30 mouse cellular contexts compared by ENCODE assay signal in genomic region chr6:136947716-136948115, GRCm38 (mm10). TPM values are rescaled to one million over a fixed set of nuclear protein-coding genes. Genes with fewer than 3 reads are reported as not detected.
DNase-seq lines count a peak whose midpoint lies in the region; ATAC-seq and TF ChIP-seq lines count a peak whose summit lies in the region.
"Had no signal": no experiment of that assay in that cellular context is flagged by ENCODE, and none has a peak within 500 bp of the region (broad histone marks: within the 10 kb centered on the region; RNA-seq: fewer than 3 reads in every experiment).

No protein-coding gene starts in this region.

- no peaks in the 10 kb centered on the region for H3K36me3 ChIP-seq in limb, embryonic 11.5 days (ENCODE audit: control insufficient read depth, insufficient read depth, low read length)
- H3K36me3 ChIP-seq in limb, embryonic 10.5 days, result no peaks in the 10 kb centered on the region
- H3K36me3 ChIP-seq in limb, embryonic 14.5 days (ENCODE audit: control insufficient read depth, insufficient read depth, low read length), result no peaks in the 10 kb centered on the region
- H3K36me3 ChIP-seq: hindbrain, embryonic 10.5 days; hindbrain, embryonic 15.5 days; kidney, embryonic 15.5 days; liver, embryonic 13.5 days; midbrain, embryonic 13.5 days had no signal

- in situ Hi-C loops in Patski (cut with MboI; ENCODE audit: low pct_unique_long_range_greater_than_20kb), result no loop called here

- H3K4me3 ChIP-seq in limb, embryonic 11.5 days (ENCODE audit: low read depth, low read length), result no peak overlapping the region
- H3K4me3 ChIP-seq in limb, embryonic 10.5 days, result no peak overlapping the region
- H3K4me3 ChIP-seq in embryonic fibroblast, embryonic 13.5 days (ENCODE audit: insufficient read depth, low read length), result no peak overlapping the region
- no peak overlapping the region for H3K4me3 ChIP-seq in limb, embryonic 14.5 days (replicated peaks; ENCODE audit: low read length)
- H3K4me3 ChIP-seq: hindbrain, embryonic 10.5 days; hindbrain, embryonic 15.5 days; kidney, embryonic 15.5 days; liver, embryonic 13.5 days; megakaryocyte, embryonic 14.5 days; midbrain, embryonic 13.5 days had no signal

- H3K27ac ChIP-seq in limb, embryonic 11.5 days (replicated peaks; ENCODE audit: low read depth, low read length), result no peak overlapping the region
- no peak overlapping the region for H3K27ac ChIP-seq in limb, embryonic 10.5 days
- H3K27ac ChIP-seq in embryonic fibroblast, embryonic 13.5 days (ENCODE audit: insufficient read depth, low read length), result peak overlapping the region; percentile 95
- peak overlapping the region; percentile 43; the same call in 1 of the 2 replicates for H3K27ac ChIP-seq in limb, embryonic 14.5 days (replicated peaks; ENCODE audit: low read depth, low read length)
- H3K27ac ChIP-seq: hindbrain, embryonic 10.5 days; hindbrain, embryonic 15.5 days; kidney, embryonic 15.5 days; liver, embryonic 13.5 days; midbrain, embryonic 13.5 days had no signal

- peak; percentile 22; the same call in 1 of the 2 replicates for ATAC-seq in limb, embryonic 11.5 days (ENCODE audit: insufficient number of reproducible peaks, low FRiP score, low TSS enrichment, low read depth)
- ATAC-seq in Patski, result peak; percentile 95
- 0 out of 2 replicates have a peak, but pooled peaks have one; percentile 41 for ATAC-seq in limb, embryonic 14.5 days (ENCODE audit: low FRiP score, low read depth)
- ATAC-seq: inflammation-experienced regulatory T-cells, adult 6 months; midbrain, embryonic 13.5 days had no signal

- no peak for DNase-seq in limb, embryonic 11.5 days (ENCODE audit: low spot score)
- no peak for DNase-seq in limb, embryonic 10.5 days (ENCODE audit: low spot score)
- peak; percentile 71 for DNase-seq in Patski (ENCODE audit: low read depth, low spot score)
- peak; percentile 64 for DNase-seq in limb, embryonic 14.5 days (ENCODE audit: low spot score)
- DNase-seq in spleen, adult 18-20 months, result no peak
- DNase-seq in retina, postnatal 1 day, result no peak
- DNase-seq: adrenal gland, adult 2 months; cerebellum, adult 8-10 months; cerebellum, postnatal 25 days; heart, postnatal 14 days; kidney, adult 11 months; kidney, postnatal 36 days; left cerebral cortex, postnatal 4 days; liver, embryonic 13.5 days; lung, adult 18-20 months; lung, postnatal 4 days; right cerebral cortex, postnatal 14 days; thymus, postnatal 4 days had no signal

- no peak for TF ChIP-seq POLR2A in embryonic fibroblast, embryonic 13.5 days (IDR thresholded peaks at IDR 0.05; ENCODE audit: low read depth, low read length)
- TF ChIP-seq POLR2A in limb, embryonic 14.5 days (IDR thresholded peaks at IDR 0.05; ENCODE audit: borderline replicate concordance, extremely low read depth, insufficient read depth, insufficient read length), result no peak

- no peaks in the 10 kb centered on the region for H3K9me3 ChIP-seq in limb, embryonic 11.5 days (ENCODE audit: control insufficient read depth, low read length)
- H3K9me3 ChIP-seq in limb, embryonic 10.5 days (replicated peaks), result no peaks in the 10 kb centered on the region
- no peaks in the 10 kb centered on the region for H3K9me3 ChIP-seq in limb, embryonic 14.5 days (ENCODE audit: control insufficient read depth, low read length)
- H3K9me3 ChIP-seq: hindbrain, embryonic 10.5 days; hindbrain, embryonic 15.5 days; kidney, embryonic 15.5 days; liver, embryonic 13.5 days; megakaryocyte, embryonic 14.5 days; midbrain, embryonic 13.5 days had no signal

- TF ChIP-seq CTCF in Patski (IDR thresholded peaks at IDR 0.05), result no peak
- no peak for TF ChIP-seq CTCF in embryonic fibroblast, embryonic 13.5 days (IDR thresholded peaks at IDR 0.05; ENCODE audit: borderline replicate concordance, insufficient read depth, low read length)

- no peak overlapping the region for H3K9ac ChIP-seq in limb, embryonic 11.5 days (ENCODE audit: low read length)
- H3K9ac ChIP-seq in limb, embryonic 14.5 days (ENCODE audit: low read depth, low read length, severe bottlenecking), result no peak overlapping the region
- H3K9ac ChIP-seq: hindbrain, embryonic 15.5 days; kidney, embryonic 15.5 days; liver, embryonic 13.5 days; midbrain, embryonic 13.5 days had no signal

- POLR2A ChIA-PET in Patski (lab: Charles Lee), result interaction anchor here (0.8 kb wide), 1 partner anchor 12 kb away, joined by 3 read pairs; no protein-coding TSS in a partner anchor

- H3K4me1 ChIP-seq in limb, embryonic 11.5 days (ENCODE audit: control insufficient read depth, insufficient read depth, low read length), result no peaks in the 10 kb centered on the region
- peaks cover 12% of the 10 kb centered on the region for H3K4me1 ChIP-seq in limb, embryonic 10.5 days
- peaks cover 2% of the 10 kb centered on the region; the same call in 1 of the 2 replicates for H3K4me1 ChIP-seq in embryonic fibroblast, embryonic 13.5 days (ENCODE audit: control insufficient read depth, insufficient read depth, low read length)
- peaks cover 15% of the 10 kb centered on the region for H3K4me1 ChIP-seq in limb, embryonic 14.5 days (ENCODE audit: control insufficient read depth, insufficient read depth, low read length)
- H3K4me1 ChIP-seq: hindbrain, embryonic 15.5 days had no signal

- no peak overlapping the region for H3K4me2 ChIP-seq in limb, embryonic 11.5 days (ENCODE audit: low read depth, severe bottlenecking)
- H3K4me2 ChIP-seq in limb, embryonic 14.5 days (replicated peaks; ENCODE audit: low read depth, low read length, severe bottlenecking), result no peak overlapping the region
- H3K4me2 ChIP-seq: hindbrain, embryonic 15.5 days; kidney, embryonic 15.5 days; liver, embryonic 13.5 days; midbrain, embryonic 13.5 days had no signal

- no peaks in the 10 kb centered on the region for H3K27me3 ChIP-seq in limb, embryonic 11.5 days (ENCODE audit: control insufficient read depth, insufficient read depth, low read length)
- H3K27me3 ChIP-seq in limb, embryonic 10.5 days (ENCODE audit: low read depth, poor library complexity, severe bottlenecking), result no peaks in the 10 kb centered on the region
- H3K27me3 ChIP-seq in Patski, result no peaks in the 10 kb centered on the region
- H3K27me3 ChIP-seq in limb, embryonic 14.5 days (ENCODE audit: control insufficient read depth, insufficient read depth, low read length), result no peaks in the 10 kb centered on the region
- H3K27me3 ChIP-seq: CH12.LX; hindbrain, embryonic 15.5 days; kidney, embryonic 15.5 days; liver, embryonic 13.5 days; megakaryocyte, embryonic 14.5 days; midbrain, embryonic 13.5 days had no signal

- 48% methylated on average over 4 of the region's 4 CpGs for WGBS in limb, embryonic 11.5 days
- 75% methylated on average over 4 of the region's 4 CpGs for WGBS in limb, embryonic 10.5 days
- 16% methylated on average over 4 of the region's 4 CpGs for WGBS in limb, embryonic 14.5 days

- CTCF ChIA-PET in Patski (lab: Charles Lee), result interaction anchor here (0.8 to 1.8 kb wide), 2 partner anchors 11 to 16 kb away, joined by 4 to 6 read pairs; no protein-coding TSS in a partner anchor

RNA-seq across cellular contexts. Expression of gene Arhgdib, which starts 6.0 kb away (rescaled TPM):
- 42.4 and 44.8 TPM in 2 replicates for polyA plus RNA-seq in limb, embryonic 11.5 days (2014; fragmentation: Nextera tagmentation; extraction: Ambion mirVana)
- polyA plus RNA-seq in limb, embryonic 10.5 days (2016; fragmentation: Nextera tagmentation; extraction: Ambion mirVana), result 30.2 and 32.5 TPM in 2 replicates
- 11.6 TPM for polyA plus RNA-seq in Patski (2021)
- polyA plus RNA-seq in embryonic fibroblast, embryonic 13.5 days (2011; ENCODE audit: insufficient read length, low read depth, missing spikeins), result 221 and 426 TPM in 2 replicates
- 104 TPM in 2 replicates for polyA plus RNA-seq in limb, embryonic 14.5 days (2012; rRNA removed)
- 147 and 149 TPM in 2 replicates for polyA plus RNA-seq in limb, embryonic 14.5 days (2014; fragmentation: Nextera tagmentation; extraction: Ambion mirVana)

RNA-seq across cellular contexts. Expression of gene Pde6h, which starts 24.1 kb away (rescaled TPM):
- polyA plus RNA-seq in limb, embryonic 11.5 days (2014; fragmentation: Nextera tagmentation; extraction: Ambion mirVana), result not detected in 2 replicates
- polyA plus RNA-seq in limb, embryonic 10.5 days (2016; fragmentation: Nextera tagmentation; extraction: Ambion mirVana), result not detected in 2 replicates
- polyA plus RNA-seq in Patski (2021), result 1.3 TPM
- polyA plus RNA-seq in embryonic fibroblast, embryonic 13.5 days (2011; ENCODE audit: insufficient read length, low read depth, missing spikeins), result 1.4 TPM in 1 of 2 replicates, not detected in the other
- 0.12 and 0.20 TPM in 2 replicates for polyA plus RNA-seq in limb, embryonic 14.5 days (2012; rRNA removed)
- 0.23 TPM in 1 of 2 replicates, not detected in the other for polyA plus RNA-seq in limb, embryonic 14.5 days (2014; fragmentation: Nextera tagmentation; extraction: Ambion mirVana)
- polyA plus RNA-seq: adrenal gland, adult 2 months; embryonic facial prominence, embryonic 11.5 days; forebrain, embryonic 11.5 days; heart, embryonic 14.5 days; hindbrain, embryonic 10.5 days; inflammation-experienced regulatory T-cells, adult 6 months; liver, embryonic 13.5 days; midbrain, embryonic 13.5 days; neural tube, embryonic 14.5 days had no signal

RNA-seq across cellular contexts. Expression of gene Erp27, which starts 25.7 kb away (rescaled TPM):
- polyA plus RNA-seq in limb, embryonic 11.5 days (2014; fragmentation: Nextera tagmentation; extraction: Ambion mirVana), result 0.31 TPM in 1 of 2 replicates, not detected in the other
- 0.15 TPM in 1 of 2 replicates, not detected in the other for polyA plus RNA-seq in limb, embryonic 10.5 days (2016; fragmentation: Nextera tagmentation; extraction: Ambion mirVana)
- 0.30 TPM for polyA plus RNA-seq in Patski (2021)
- polyA plus RNA-seq in embryonic fibroblast, embryonic 13.5 days (2011; ENCODE audit: insufficient read length, low read depth, missing spikeins), result 1.7 and 1.9 TPM in 2 replicates
- 0.52 and 0.59 TPM in 2 replicates for polyA plus RNA-seq in limb, embryonic 14.5 days (2012; rRNA removed)
- polyA plus RNA-seq in limb, embryonic 14.5 days (2014; fragmentation: Nextera tagmentation; extraction: Ambion mirVana), result 0.55 and 0.69 TPM in 2 replicates
- polyA plus RNA-seq: adrenal gland, adult 2 months; embryonic facial prominence, embryonic 11.5 days; forebrain, embryonic 11.5 days; hindbrain, embryonic 10.5 days; hindbrain, embryonic 15.5 days; midbrain, embryonic 13.5 days; neural tube, embryonic 14.5 days had no signal

Comparison
In these comparisons a context has a peak if more than half of its experiments do, and no peak if none do; other contexts are left out.
1. DNase-seq: peak in Patski (single experiment) and limb, embryonic 14.5 days (single experiment); none in limb, embryonic 11.5 days (single experiment), limb, embryonic 10.5 days (single experiment), spleen, adult 18-20 months (0 of 2) and retina, postnatal 1 day (single experiment).
2. H3K27ac ChIP-seq: peak in embryonic fibroblast, embryonic 13.5 days (single experiment) and limb, embryonic 14.5 days (single experiment); none in limb, embryonic 11.5 days (single experiment) and limb, embryonic 10.5 days (single experiment).
3. ATAC-seq: peak in every context shown above with its lines; median percentile 95 in Patski; 41 in limb, embryonic 14.5 days; 22 in limb, embryonic 11.5 days.